ENCODE assay signal across 12 mouse cellular contexts in genomic region chr15:21261318-21261717, GRCm38 (mm10).
"Had no signal": no experiment of that assay in that cellular context is flagged by ENCODE, and none has a peak within 500 bp of the region (broad histone marks: within the 10 kb centered on the region; RNA-seq: fewer than 3 reads in every experiment).

No protein-coding gene starts in this region.

- DNase-seq: retina, postnatal 1 day; right cerebral cortex, adult 18-20 months; right cerebral cortex, postnatal 14 days; right cerebral cortex, postnatal 25 days; right cerebral cortex, postnatal 4 days; spleen, adult 18-20 months; thymus, adult 18-20 months; thymus, adult 2 months; thymus, postnatal 14 days; thymus, postnatal 25 days; thymus, postnatal 36 days; thymus, postnatal 4 days had no signal
